Mouse (Mus musculus) CH12.LX (cell line): ENCODE results near the gene Nudt6.

ENCODE experiments used
- CTCF ChIP-seq, 2 experiments: IDR thresholded peaks in 1 of 2; conservative IDR thresholded peaks in 1 of 2; 2 replicates each; pipeline ENCODE4 v1.5.1; 2011 to 2012; ENCODE audit warnings: low read depth in 2 of 2, low read length in 2 of 2, improper control_type of control experiment in 1 of 2, inconsistent platforms in 1 of 2, mild to moderate bottlenecking in 1 of 2, moderate library complexity in 1 of 2
- ELF1 ChIP-seq: IDR thresholded peaks from 2 replicates; pipeline ENCODE4 v1.6.1; 2014; ENCODE audit warnings: low read depth, mild to moderate bottlenecking, inconsistent platforms, low read length, improper control_type of control experiment
- EP300 ChIP-seq: IDR thresholded peaks from 2 replicates; pipeline ENCODE4 v1.6.1; 2011; ENCODE audit warnings: low read length, improper control_type of control experiment
- ETS1 ChIP-seq: conservative IDR thresholded peaks from 2 replicates; pipeline ENCODE4 v1.6.1; 2012; ENCODE audit warnings: low read depth, mild to moderate bottlenecking, inconsistent platforms, low read length, improper control_type of control experiment, moderate library complexity
- GABPA ChIP-seq: IDR thresholded peaks from 2 replicates; pipeline ENCODE4 v1.6.1; 2012; ENCODE audit warnings: low read depth, low read length, improper control_type of control experiment, inconsistent platforms; ENCODE audit not compliant: insufficient replicate concordance
- MYC ChIP-seq: IDR thresholded peaks from 2 replicates; pipeline ENCODE4 v1.6.1; 2011; ENCODE audit warnings: low read depth, mild to moderate bottlenecking, improper control_type of control experiment, low read length
- NELFE ChIP-seq: IDR thresholded peaks from 2 replicates; pipeline ENCODE4 v1.6.1; 2011; ENCODE audit warnings: low read depth, low read length, improper control_type of control experiment
- NRF1 ChIP-seq: IDR thresholded peaks from 2 replicates; pipeline ENCODE4 v1.6.1; 2014; ENCODE audit warnings: low read depth, mild to moderate bottlenecking, inconsistent platforms, low read length, improper control_type of control experiment, moderate library complexity
- POLR2A ChIP-seq: IDR thresholded peaks from 2 replicates; pipeline ENCODE4 v1.6.1; 2011; ENCODE audit warnings: low read depth, mild to moderate bottlenecking, improper control_type of control experiment, low read length
- RAD21 ChIP-seq: IDR thresholded peaks from 2 replicates; pipeline ENCODE4 v1.6.1; 2011; ENCODE audit warnings: low read depth, mild to moderate bottlenecking, low read length, improper control_type of control experiment, moderate library complexity
- RCOR1 ChIP-seq: conservative IDR thresholded peaks from 2 replicates; pipeline ENCODE4 v1.6.1; 2012; ENCODE audit warnings: low read depth, mild to moderate bottlenecking, inconsistent platforms, low read length, improper control_type of control experiment
- TCF12 ChIP-seq: IDR thresholded peaks from 2 replicates; pipeline ENCODE4 v1.6.1; 2014; ENCODE audit warnings: low read depth, mild to moderate bottlenecking, inconsistent platforms, low read length, improper control_type of control experiment
- USF1 ChIP-seq: IDR thresholded peaks from 2 replicates; pipeline ENCODE4 v1.6.1; 2014; ENCODE audit warnings: low read depth, mild to moderate bottlenecking, inconsistent platforms, low read length, improper control_type of control experiment
- ZC3H11A ChIP-seq: IDR thresholded peaks from 2 replicates; pipeline ENCODE4 v1.6.1; 2012; ENCODE audit warnings: low read depth, mild to moderate bottlenecking, inconsistent platforms, low read length, improper control_type of control experiment

- TF ChIP-seq USF1 (no peak), NELFE (no peak), POLR2A (no peak), MYC (no peak), RAD21 (no peak), CTCF (conservative IDR thresholded peaks at IDR 0.05 in 1 of 2, IDR thresholded peaks at IDR 0.05 in 1 of 2; ENCODE audit: low read depth in 2 of 2, low read length in 2 of 2) (no peak), ETS1 (no peak), ZC3H11A (no peak), NRF1 (no peak), GABPA (no peak), EP300 (no peak), ELF1 (no peak), TCF12 (no peak), RCOR1 (no peak)
Measured at GRCm38 (mm10) chr3:37378412-37378811, 41.6 kb downstream of the Nudt6 start.
